Mouse (Mus musculus) small intestine, adult 2 months (tissue): ENCODE measurements around the gene Mrgprd.

ENCODE experiments used
- CTCF ChIP-seq: fragments of 200-500 bp; IDR thresholded peaks from 2 replicates; pipeline ENCODE4 v1.5.1; 2012; ENCODE audit warnings: low read depth, mild to moderate bottlenecking, control low read depth, inconsistent platforms, low read length, moderate library complexity, mixed read lengths; ENCODE audit not compliant: insufficient replicate concordance, insufficient read length; ENCODE audit errors: extremely low read depth
- POLR2A ChIP-seq: fragments of 200-500 bp; IDR thresholded peaks from 2 replicates; pipeline ENCODE4 v1.6.1; 2012; ENCODE audit warnings: low read depth, mild to moderate bottlenecking, control low read depth, inconsistent platforms, low read length, moderate library complexity

- TF ChIP-seq CTCF: no peak
- TF ChIP-seq POLR2A: no peak
These were observed 2.5 kb upstream of the Mrgprd start for GRCm38 (mm10) chr7:145312137-145312536.
